In the genomic region with DNA sequence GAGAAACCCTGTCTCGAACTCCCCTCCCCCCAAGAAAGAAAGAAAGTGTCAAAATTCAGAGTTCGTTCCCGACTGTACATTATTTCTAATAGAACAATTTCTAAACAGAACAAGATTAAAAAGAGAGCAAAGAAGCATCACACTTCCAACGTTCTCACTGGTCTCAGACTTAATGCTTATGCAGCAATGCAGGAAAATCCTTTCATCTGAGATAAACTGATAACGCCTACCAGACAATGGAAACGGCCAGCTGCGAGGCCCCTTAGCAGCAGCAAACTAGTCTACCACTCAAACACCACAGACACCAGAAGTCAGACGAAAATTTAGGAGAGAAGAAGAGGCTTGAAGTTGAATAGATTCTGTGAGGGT, we compare ENCODE assay signal across 8 mouse cellular contexts. TPM values are rescaled to one million over a fixed set of nuclear protein-coding genes. Genes with fewer than 3 reads are reported as not detected.
DNase-seq lines count a peak whose midpoint lies in the region; ATAC-seq and TF ChIP-seq lines count a peak whose summit lies in the region.

No protein-coding gene starts in this region.

- no peak overlapping the region for H3ac ChIP-seq in C2C12 (ENCODE audit: control insufficient read depth, insufficient read length, low read depth)

- H3K36me3 ChIP-seq in heart, adult 2 months (ENCODE audit: control insufficient read depth, insufficient read depth, low read length) = no peaks in the 10 kb centered on the region; the same call in 1 of the 2 replicates
- peaks cover 26% of the 10 kb centered on the region for H3K36me3 ChIP-seq in C2C12 (ENCODE audit: control insufficient read depth, insufficient read depth)
- H3K36me3 ChIP-seq in liver, embryonic 11.5 days (ENCODE audit: control insufficient read depth, insufficient read depth, low read length) = peaks cover 7% of the 10 kb centered on the region

- no peak for TF ChIP-seq CTCF in heart, adult 2 months (IDR thresholded peaks at IDR 0.05)
- TF ChIP-seq CTCF in C2C12 (IDR thresholded peaks at IDR 0.05; ENCODE audit: control insufficient read depth, insufficient read depth, insufficient read length) = no peak
- no peak for TF ChIP-seq CTCF in embryonic fibroblast, embryonic 13.5 days (IDR thresholded peaks at IDR 0.05; ENCODE audit: borderline replicate concordance, insufficient read depth, low read length)

- no peak for TF ChIP-seq EP300 in heart, adult 2 months (IDR thresholded peaks at IDR 0.05; ENCODE audit: insufficient read depth, low read depth, low read length)

- H3K4me3 ChIP-seq in heart, adult 2 months = peak overlapping the region; percentile 94
- H3K4me3 ChIP-seq in C2C12 (ENCODE audit: insufficient read depth, poor library complexity, severe bottlenecking) = peak overlapping the region; percentile 71
- peak overlapping the region; percentile 87 for H3K4me3 ChIP-seq in embryonic fibroblast, embryonic 13.5 days (ENCODE audit: insufficient read depth, low read length)
- H3K4me3 ChIP-seq in liver, embryonic 11.5 days (ENCODE audit: low read depth, low read length) = peak overlapping the region; percentile 92

- peak overlapping the region; percentile 97 for H3K27ac ChIP-seq in heart, adult 2 months
- H3K27ac ChIP-seq in embryonic fibroblast, embryonic 13.5 days (ENCODE audit: insufficient read depth, low read length) = peak overlapping the region; percentile 48
- peak overlapping the region; percentile 98 for H3K27ac ChIP-seq in liver, embryonic 11.5 days (ENCODE audit: low read depth, low read length)

- H3K9ac ChIP-seq in heart, adult 2 months (ENCODE audit: low read depth, low read length) = peak overlapping the region; percentile 59; the same call in 1 of the 2 replicates
- peak overlapping the region; percentile 97 for H3K9ac ChIP-seq in liver, embryonic 11.5 days (ENCODE audit: low read depth, low read length)

- peak overlapping the region; percentile 81 for H3K4me2 ChIP-seq in liver, embryonic 11.5 days

- WGBS in heart, adult 2 months = 6% methylated on average over 8 of the region's 8 CpGs
- 8% methylated on average over 8 of the region's 8 CpGs for WGBS in liver, embryonic 11.5 days

- H3K27me3 ChIP-seq in heart, adult 2 months (ENCODE audit: control insufficient read depth, insufficient read depth, low read length) = no peaks in the 10 kb centered on the region
- H3K27me3 ChIP-seq in C2C12 (ENCODE audit: control insufficient read depth, insufficient read depth, insufficient read length) = no peaks in the 10 kb centered on the region
- H3K27me3 ChIP-seq in liver, embryonic 11.5 days (replicated peaks; ENCODE audit: control insufficient read depth, insufficient read depth, low read length) = no peaks in the 10 kb centered on the region

- H3K79me3 ChIP-seq in C2C12 (ENCODE audit: low read depth) = peaks cover 23% of the 10 kb centered on the region

- DNase-seq in heart, adult 2 months = no peak
- no peak for DNase-seq in heart, postnatal 36 days
- DNase-seq in liver, embryonic 11.5 days (ENCODE audit: low spot score) = no peak
- no peak for DNase-seq in adipocyte (ENCODE audit: low spot score)
- no peak for DNase-seq in yolk sac, embryonic 10.5 days (ENCODE audit: low spot score)
- DNase-seq in urinary bladder, postnatal 4 days (ENCODE audit: low spot score in 2 of 2) = no peak

- peak; percentile 18 for ATAC-seq in liver, embryonic 11.5 days (replicated peaks; ENCODE audit: low FRiP score)

- no peaks in the 10 kb centered on the region; the same call in 1 of the 2 replicates for H3K79me2 ChIP-seq in heart, adult 2 months (replicated peaks; ENCODE audit: control insufficient read depth, insufficient read depth, low read length)
- peaks cover 46% of the 10 kb centered on the region for H3K79me2 ChIP-seq in C2C12 (ENCODE audit: control insufficient read depth, insufficient read depth)

- no peaks in the 10 kb centered on the region for H3K4me1 ChIP-seq in heart, adult 2 months (ENCODE audit: control insufficient read depth, insufficient read depth, low read length)
- no peaks in the 10 kb centered on the region for H3K4me1 ChIP-seq in embryonic fibroblast, embryonic 13.5 days (ENCODE audit: control insufficient read depth, insufficient read depth, low read length)
- no peaks in the 10 kb centered on the region for H3K4me1 ChIP-seq in liver, embryonic 11.5 days (replicated peaks; ENCODE audit: control insufficient read depth, insufficient read depth, low read length)

- intact Hi-C loops in heart, adult 2 months (cut with DNase I) = loop anchor here (2.0 to 5.0 kb wide), 4 partner anchors 21 to 291 kb away; partner anchors contain the start of gene Prkacb
- intact Hi-C loops in heart, postnatal 36 days (cut with DNase I) = loop anchor here (2.0 to 5.0 kb wide), 4 partner anchors 21 to 291 kb away; partner anchors contain the start of genes Prkacb and Ssx2ip

- no peaks in the 10 kb centered on the region for H3K9me3 ChIP-seq in liver, embryonic 11.5 days (ENCODE audit: control insufficient read depth, low read length)

- TF ChIP-seq POLR2A in heart, adult 2 months (IDR thresholded peaks at IDR 0.05; ENCODE audit: insufficient read depth, low read depth, low read length) = no peak
- TF ChIP-seq POLR2A in embryonic fibroblast, embryonic 13.5 days (IDR thresholded peaks at IDR 0.05; ENCODE audit: low read depth, low read length) = no peak; the same call in 1 of the 2 replicates

TF ChIP-seq in C2C12, 6 proteins besides CTCF, POLR2A, EP300 and RAD21:
- no peak for TF ChIP-seq MAX (IDR thresholded peaks at IDR 0.05)
- no peak for TF ChIP-seq FOSL1 (IDR thresholded peaks at IDR 0.05; ENCODE audit: insufficient read depth, low read length, poor library complexity, severe bottlenecking)
- TF ChIP-seq MYOG (IDR thresholded peaks at IDR 0.05; ENCODE audit: control insufficient read depth, extremely low read depth, insufficient read length) = no peak
- no peak for TF ChIP-seq USF1 (IDR thresholded peaks at IDR 0.05; ENCODE audit: low read depth)
- no peak for TF ChIP-seq MYOD1 (IDR thresholded peaks at IDR 0.05; ENCODE audit: control insufficient read depth, insufficient read length, low read depth)
- TF ChIP-seq CEBPB (IDR thresholded peaks at IDR 0.05; ENCODE audit: low read depth) = no peak

RNA-seq across cellular contexts. Expression of gene Rpf1, which starts 0.4 kb away (rescaled TPM):
- 10 to 100 TPM; 13.0 to 15.3 TPM for total RNA-seq in heart, adult 2 months (2021)
- 5.8 and 12.3 TPM in 2 replicates for polyA plus RNA-seq in heart, adult 2 months (2012; rRNA removed)
- 10 to 100 TPM; 15.7 to 16.0 TPM for total RNA-seq in heart, postnatal 36 days (2021)
- 19.5 TPM for polyA plus RNA-seq in C2C12 (2012; fragmentation: generic; extraction: Trizol)
- 27.2 and 33.7 TPM in 2 replicates for polyA plus RNA-seq in embryonic fibroblast, embryonic 13.5 days (2011; ENCODE audit: insufficient read length, low read depth, missing spikeins)
- polyA plus RNA-seq in liver, embryonic 11.5 days (2014; fragmentation: Nextera tagmentation; extraction: Ambion mirVana) = 74.7 and 77.6 TPM in 2 replicates

RNA-seq across cellular contexts. Expression of gene Gng5, which starts 22.0 kb away (rescaled TPM):
- total RNA-seq in heart, adult 2 months (2021) = 100 to 1,000 TPM; 216 to 264 TPM
- 331 and 445 TPM in 2 replicates for polyA plus RNA-seq in heart, adult 2 months (2012; rRNA removed)
- 100 to 1,000 TPM; 246 to 247 TPM for total RNA-seq in heart, postnatal 36 days (2021)
- 342 TPM for polyA plus RNA-seq in C2C12 (2012; fragmentation: generic; extraction: Trizol)
- 303 and 362 TPM in 2 replicates for polyA plus RNA-seq in embryonic fibroblast, embryonic 13.5 days (2011; ENCODE audit: insufficient read length, low read depth, missing spikeins)
- polyA plus RNA-seq in liver, embryonic 11.5 days (2014; fragmentation: Nextera tagmentation; extraction: Ambion mirVana) = 936 and 987 TPM in 2 replicates

RNA-seq across cellular contexts. Expression of gene Spata1, which starts 22.1 kb away (rescaled TPM):
- 1 to 10 TPM; 1.4 to 2.3 TPM for total RNA-seq in heart, adult 2 months (2021)
- 1.2 and 1.8 TPM in 2 replicates for polyA plus RNA-seq in heart, adult 2 months (2012; rRNA removed)
- total RNA-seq in heart, postnatal 36 days (2021) = 1 to 10 TPM; 2.1 to 2.3 TPM
- polyA plus RNA-seq in C2C12 (2012; fragmentation: generic; extraction: Trizol) = 0.56 TPM
- 4.6 and 6.1 TPM in 2 replicates for polyA plus RNA-seq in embryonic fibroblast, embryonic 13.5 days (2011; ENCODE audit: insufficient read length, low read depth, missing spikeins)
- polyA plus RNA-seq in liver, embryonic 11.5 days (2014; fragmentation: Nextera tagmentation; extraction: Ambion mirVana) = 3.6 and 4.6 TPM in 2 replicates

RNA-seq across cellular contexts. Expression of gene Uox, which starts 48.6 kb away (rescaled TPM):
- not detected for total RNA-seq in heart, adult 2 months (2021)
- polyA plus RNA-seq in heart, adult 2 months (2012; rRNA removed) = 0.50 TPM in 1 of 2 replicates, not detected in the other
- not detected for total RNA-seq in heart, postnatal 36 days (2021)
- not detected for polyA plus RNA-seq in C2C12 (2012; fragmentation: generic; extraction: Trizol)
- not detected in 2 replicates for polyA plus RNA-seq in embryonic fibroblast, embryonic 13.5 days (2011; ENCODE audit: insufficient read length, low read depth, missing spikeins)
- 0.34 and 0.55 TPM in 2 replicates for polyA plus RNA-seq in liver, embryonic 11.5 days (2014; fragmentation: Nextera tagmentation; extraction: Ambion mirVana)

Comparison
In these comparisons a context has a peak if more than half of its experiments do, and no peak if none do; other contexts are left out.
1. H3K27ac ChIP-seq: peak in every context shown above with its lines; median percentile 98 in liver, embryonic 11.5 days; 97 in heart, adult 2 months; 48 in embryonic fibroblast, embryonic 13.5 days.